Mouse (Mus musculus) T-helper 17 cell (primary cell): ENCODE results near the gene Mrgpra9.
"Not testable (repeated sequence)": the region's sequence is repeated elsewhere in the genome, so short reads cannot be mapped to it uniquely, and the experiment has no call there.

Experiments used
- in situ Hi-C, 2 experiments: fragments of 300-600 bp; cut with MboI, MseI; formaldehyde crosslinking; loops; 1 replicate in 1 of 2; 2 replicates in 1 of 2; pipeline ENCODE4 v1.15.1; 2025; ENCODE audit warnings: high pct_unique_total_duplicates in 2 of 2

The Mrgpra9 gene

GRCm38 (mm10) chr7:47252770-47253169 lies at the start of gene Mrgpra9:
TSS of gene Mrgpra9 (minus strand) at chr7:47252848.
- in situ Hi-C loops = no loop called here

- in situ Hi-C loops = not testable (repeated sequence)
Measured at GRCm38 (mm10) chr7:47299612-47300011, 47.0 kb upstream of the Mrgpra9 start.

GRCm38 (mm10) chr7:47271547-47271946 lies 18.9 kb upstream of the Mrgpra9 start:
- in situ Hi-C loops = not testable (repeated sequence)

- in situ Hi-C loops = no loop called here
Measured at GRCm38 (mm10) chr7:47244658-47245057, 8.0 kb downstream of the Mrgpra9 start.

DNA sequence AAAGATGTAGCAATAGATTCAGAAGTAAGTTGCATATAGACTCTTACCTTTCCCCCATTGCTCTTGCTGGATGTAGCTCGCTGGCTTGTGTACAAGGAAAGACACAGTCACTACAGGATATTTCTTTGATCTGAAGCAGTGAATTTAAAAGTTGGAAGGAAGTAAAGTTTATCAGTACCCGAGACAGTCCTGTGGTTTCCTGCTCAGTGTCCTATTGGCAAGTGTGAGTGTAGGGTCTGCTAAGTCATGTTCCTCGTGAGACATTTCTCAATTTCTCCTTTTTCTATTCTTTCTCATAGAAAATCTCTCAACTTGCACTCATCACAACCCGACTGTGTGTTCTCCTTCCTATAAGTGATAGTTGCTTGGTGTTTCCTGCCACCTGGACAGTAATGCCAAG lies 47.8 kb downstream of the Mrgpra9 start, which contains the start of gene Mrgpra6:
Gene Mrgpra6 (minus strand): TSS at position 91 of the 400 bp plus-strand sequence.
- in situ Hi-C loops = no loop called here

DNA sequence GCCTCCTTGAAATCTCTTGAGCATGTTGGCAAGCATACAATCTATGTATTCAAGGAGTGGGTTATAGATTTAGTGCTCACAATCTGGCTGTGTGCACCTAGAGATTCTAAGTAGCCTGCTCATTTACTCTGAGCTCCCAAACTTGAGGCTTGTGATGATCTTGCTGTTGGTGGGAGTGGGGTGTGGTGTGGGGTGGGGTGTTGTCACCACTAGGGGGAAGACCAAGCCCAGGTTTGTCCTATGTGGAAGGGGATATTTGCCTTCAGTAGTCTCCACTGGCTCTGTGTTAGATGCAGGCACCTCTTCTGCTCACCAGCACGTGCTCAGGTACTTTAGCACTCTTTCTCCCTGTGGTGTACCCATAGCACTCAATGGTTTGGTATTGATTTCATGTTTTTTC lies 57.4 kb downstream of the Mrgpra9 start:
- in situ Hi-C loops = no loop called here
